Mouse (Mus musculus) MEL (cell line): ENCODE data around the gene Adamtsl1. TPM values are rescaled to one million over a fixed set of nuclear protein-coding genes. Genes with fewer than 3 reads are reported as not detected.

Experiments
- DNase-seq: peaks from one replicate; pipeline ENCODE4 v3.0.0; 2011; ENCODE audit warnings: low read depth, low spot score
- H3K27ac ChIP-seq: 2 replicates; pipeline ENCODE4 v1.5.1; 2012; ENCODE audit warnings: low read depth, mild to moderate bottlenecking, control low read depth, low read length, moderate library complexity; ENCODE audit not compliant: control insufficient read depth
- H3K27me3 ChIP-seq, 2 experiments: fragments of 150-350 bp in 1 of 2; sonication (generic) in 1 of 2; 2 replicates each; pipeline ENCODE4 v1.6.1; 2012; ENCODE audit warnings: low read length in 2 of 2, mild to moderate bottlenecking in 2 of 2, improper control_type of control experiment in 1 of 2, moderate library complexity in 1 of 2; ENCODE audit not compliant: insufficient read depth in 2 of 2, control insufficient read depth in 1 of 2
- H3K36me3 ChIP-seq, 2 experiments: 2 replicates each; pipeline ENCODE4 v1.6.1; 2012 to 2014; ENCODE audit warnings: low read length in 2 of 2, improper control_type of control experiment in 1 of 2, inconsistent platforms in 1 of 2, mild to moderate bottlenecking in 1 of 2; ENCODE audit not compliant: insufficient read depth in 2 of 2, control insufficient read depth in 1 of 2
- H3K4me1 ChIP-seq, 2 experiments: fragments of 150-350 bp in 1 of 2; sonication (generic) in 1 of 2; 2 replicates each; pipeline ENCODE4 v1.6.1; 2012; ENCODE audit warnings: low read length in 2 of 2, improper control_type of control experiment in 1 of 2, mild to moderate bottlenecking in 1 of 2; ENCODE audit not compliant: insufficient read depth in 2 of 2, control insufficient read depth in 1 of 2
- H3K4me3 ChIP-seq, 2 experiments: fragments of 150-350 bp in 1 of 2; sonication (generic) in 1 of 2; 2 replicates each; pipeline ENCODE4 v1.5.1; 2012; ENCODE audit warnings: low read depth in 2 of 2, low read length in 2 of 2, mild to moderate bottlenecking in 2 of 2, moderate library complexity in 2 of 2, control low read depth in 1 of 2, improper control_type of control experiment in 1 of 2; ENCODE audit not compliant: control insufficient read depth in 1 of 2, insufficient read depth in 1 of 2
- H3K79me2 ChIP-seq: 2 replicates; pipeline ENCODE4 v1.6.1; 2012; ENCODE audit warnings: mild to moderate bottlenecking, low read length, moderate library complexity; ENCODE audit not compliant: control insufficient read depth, poor library complexity, insufficient read depth
- H3K9ac ChIP-seq: 2 replicates; pipeline ENCODE4 v1.6.1; 2012; ENCODE audit warnings: low read depth, mild to moderate bottlenecking, control low read depth, low read length, moderate library complexity; ENCODE audit not compliant: control insufficient read depth, poor library complexity, severe bottlenecking
- H3K9me3 ChIP-seq: fragments of 150-350 bp; sonication (generic); replicated peaks from 2 replicates; pipeline ENCODE4 v1.6.1; 2012; ENCODE audit warnings: mild to moderate bottlenecking, low read length, improper control_type of control experiment, moderate library complexity; ENCODE audit not compliant: insufficient read depth
- BHLHE40 ChIP-seq: IDR thresholded peaks from 2 replicates; pipeline ENCODE4 v1.6.1; 2012; ENCODE audit warnings: low read depth, mild to moderate bottlenecking, inconsistent platforms, low read length, improper control_type of control experiment, borderline replicate concordance
- CHD1 ChIP-seq: IDR thresholded peaks from 2 replicates; pipeline ENCODE4 v1.6.1; 2012; ENCODE audit warnings: low read depth, mild to moderate bottlenecking, inconsistent platforms, low read length, improper control_type of control experiment
- CHD2 ChIP-seq: IDR thresholded peaks from 2 replicates; pipeline ENCODE4 v1.6.1; 2011; ENCODE audit warnings: low read length, improper control_type of control experiment
- CTCF ChIP-seq, 3 experiments: IDR thresholded peaks in 2 of 3; conservative IDR thresholded peaks in 1 of 3; 2 replicates each; pipeline ENCODE4 v1.5.1; 2011 to 2012; ENCODE audit warnings: low read length in 3 of 3, low read depth in 2 of 3, mild to moderate bottlenecking in 2 of 3, improper control_type of control experiment in 1 of 3, inconsistent platforms in 1 of 3, mixed read lengths in 1 of 3, moderate library complexity in 1 of 3; ENCODE audit not compliant: control insufficient read depth in 1 of 3, insufficient read depth in 1 of 3, poor library complexity in 1 of 3, severe bottlenecking in 1 of 3
- ELF1 ChIP-seq: IDR thresholded peaks from 2 replicates; pipeline ENCODE4 v1.6.1; 2014; ENCODE audit warnings: low read depth, mild to moderate bottlenecking, inconsistent platforms, low read length, improper control_type of control experiment, moderate library complexity
- EP300 ChIP-seq, 2 experiments: IDR thresholded peaks; 2 replicates each; pipeline ENCODE4 v1.6.1; 2011; ENCODE audit warnings: improper control_type of control experiment in 2 of 2, low read length in 2 of 2, low read depth in 1 of 2, mild to moderate bottlenecking in 1 of 2
- GABPA ChIP-seq: IDR thresholded peaks from 2 replicates; pipeline ENCODE4 v1.6.1; 2012; ENCODE audit warnings: low read depth, mild to moderate bottlenecking, inconsistent platforms, low read length, improper control_type of control experiment, moderate library complexity
- HCFC1 ChIP-seq: IDR thresholded peaks from 2 replicates; pipeline ENCODE4 v1.6.1; 2012; ENCODE audit warnings: low read depth, mild to moderate bottlenecking, inconsistent platforms, low read length, improper control_type of control experiment, moderate library complexity
- MAX ChIP-seq: IDR thresholded peaks from 2 replicates; pipeline ENCODE4 v1.6.1; 2011; ENCODE audit warnings: low read length, improper control_type of control experiment
- MXI1 ChIP-seq: IDR thresholded peaks from 2 replicates; pipeline ENCODE4 v1.6.1; 2011; ENCODE audit warnings: mild to moderate bottlenecking, low read depth, low read length, improper control_type of control experiment
- MYB ChIP-seq: IDR thresholded peaks from 2 replicates; pipeline ENCODE4 v1.6.1; 2011; ENCODE audit warnings: mild to moderate bottlenecking, low read depth, low read length, improper control_type of control experiment
- NELFE ChIP-seq: IDR thresholded peaks from 2 replicates; pipeline ENCODE4 v1.6.1; 2011; ENCODE audit warnings: low read depth, low read length, improper control_type of control experiment
- POLR2AphosphoS5 ChIP-seq: IDR thresholded peaks from 2 replicates; pipeline ENCODE4 v1.6.1; 2012; ENCODE audit warnings: low read depth, borderline replicate concordance, mild to moderate bottlenecking, inconsistent platforms, low read length, moderate library complexity, mixed read lengths
- RAD21 ChIP-seq: IDR thresholded peaks from 2 replicates; pipeline ENCODE4 v1.6.1; 2011; ENCODE audit warnings: mild to moderate bottlenecking, low read depth, low read length, improper control_type of control experiment
- RCOR1 ChIP-seq: IDR thresholded peaks from 2 replicates; pipeline ENCODE4 v1.6.1; 2012; ENCODE audit warnings: low read depth, mild to moderate bottlenecking, inconsistent platforms, low read length, improper control_type of control experiment
- SIN3A ChIP-seq: IDR thresholded peaks from 2 replicates; pipeline ENCODE4 v1.6.1; 2012; ENCODE audit warnings: low read length, improper control_type of control experiment, inconsistent platforms
- SMC3 ChIP-seq: IDR thresholded peaks from 2 replicates; pipeline ENCODE4 v1.6.1; 2011; ENCODE audit warnings: low read depth, low read length, improper control_type of control experiment
- TAL1 ChIP-seq: IDR thresholded peaks from 2 replicates; pipeline ENCODE4 v1.6.1; 2012; ENCODE audit warnings: mild to moderate bottlenecking, inconsistent platforms, low read length, moderate library complexity, mixed read lengths
- TBP ChIP-seq: IDR thresholded peaks from 2 replicates; pipeline ENCODE4 v1.8.0; 2011; ENCODE audit warnings: low read depth, low read length, improper control_type of control experiment
- UBTF ChIP-seq: IDR thresholded peaks from 2 replicates; pipeline ENCODE4 v1.6.1; 2012; ENCODE audit warnings: low read depth, mild to moderate bottlenecking, inconsistent platforms, low read length, improper control_type of control experiment, moderate library complexity, borderline replicate concordance; ENCODE audit not compliant: insufficient read depth
- ZKSCAN1 ChIP-seq: IDR thresholded peaks from 2 replicates; pipeline ENCODE4 v1.6.1; 2012; ENCODE audit warnings: low read depth, mild to moderate bottlenecking, inconsistent platforms, low read length, improper control_type of control experiment, moderate library complexity
- ZNF384 ChIP-seq: IDR thresholded peaks from 2 replicates; pipeline ENCODE4 v1.6.1; 2012; ENCODE audit warnings: low read depth, mild to moderate bottlenecking, inconsistent platforms, low read length, improper control_type of control experiment
- polyA plus RNA-seq, 2 experiments: library from polyadenylated mRNA; stranded (reverse) in 1 of 2; unstranded in 1 of 2; fragments of >175 nt in 1 of 2; fragments of >200 nt in 1 of 2; gene quantifications; 2 replicates each; pipeline versions ENCODE4 v1.2.1 to v1.2.4; 2012; ENCODE audit warnings: low replicate concordance in 2 of 2, low read depth in 1 of 2; ENCODE audit not compliant: insufficient read length in 2 of 2, insufficient read depth in 1 of 2, missing spikeins in 1 of 2
- total RNA-seq: library from RNA; depleted of rRNA; stranded (reverse); fragments of 300-350 nt; gene quantifications from 2 replicates; pipeline ENCODE4 v1.2.3, GENCODE M21; 2012

Adamtsl1 gene
- total and polyA plus RNA-seq, 3 experiments, result not detected

DNA sequence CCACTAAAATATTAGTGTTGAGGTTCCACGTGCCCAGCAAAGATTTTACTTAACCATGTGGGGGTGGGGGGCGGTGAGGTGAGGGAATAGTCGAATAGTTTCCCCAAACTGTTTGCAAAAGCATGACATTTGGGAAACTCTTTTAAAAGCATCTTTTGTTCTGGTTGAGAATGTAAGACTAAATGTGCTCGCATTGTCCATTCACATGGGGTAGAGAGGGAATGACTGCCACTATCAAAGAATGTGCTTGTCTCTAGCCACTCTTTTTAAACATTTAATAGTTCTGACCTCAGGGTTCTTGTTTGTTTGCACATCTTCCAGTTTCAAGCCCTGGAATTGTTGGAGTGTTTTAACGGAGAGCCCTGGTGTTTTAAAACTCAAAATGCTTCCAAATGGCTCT, 764.6 kb downstream of the Adamtsl1 start:
- Histone ChIP-seq H3K4me3 (no peak overlapping the region), H3K27me3 (no peaks in the 10 kb centered on the region; a peak in 1 of 4 replicates), H3K9ac (no peak overlapping the region), H3K27ac (no peak overlapping the region), H3K9me3 (no peaks in the 10 kb centered on the region), H3K36me3 (no peaks in the 10 kb centered on the region), H3K79me2 (no peaks in the 10 kb centered on the region), H3K4me1 (no peaks in the 10 kb centered on the region)
- DNase-seq, result no peak
- no peak for TF ChIP-seq BHLHE40
- no peak for TF ChIP-seq TAL1
- no peak for TF ChIP-seq CHD1
- TF ChIP-seq ZNF384, result no peak
- TF ChIP-seq RCOR1, result no peak
- no peak for TF ChIP-seq MAX
- TF ChIP-seq SMC3, result no peak
- TF ChIP-seq UBTF, result no peak
- no peak for TF ChIP-seq ZKSCAN1
- no peak for TF ChIP-seq NELFE

DNA sequence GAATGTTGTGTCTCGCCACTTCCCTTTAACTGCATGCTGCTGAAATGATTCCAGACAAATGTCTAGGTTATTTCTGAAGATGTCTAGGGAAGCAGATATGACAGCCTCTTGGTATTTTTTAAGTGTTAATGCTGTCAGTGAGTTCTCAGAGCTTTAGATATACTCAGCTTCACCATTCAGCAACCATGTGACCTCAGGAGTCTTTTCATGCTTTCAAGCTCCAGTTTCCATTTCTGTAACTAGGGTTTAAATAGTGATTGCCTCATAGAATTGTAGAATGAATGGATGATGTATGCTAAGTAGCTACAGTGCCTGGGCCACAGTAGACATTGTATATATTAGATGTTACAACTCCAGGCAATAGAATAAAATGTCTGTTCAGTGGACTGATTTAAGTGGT, 772.6 kb downstream of the Adamtsl1 start:
- Histone ChIP-seq H3K4me1 (no peaks in the 10 kb centered on the region), H3K9ac (no peak overlapping the region), H3K27ac (no peak overlapping the region), H3K4me3 (no peak overlapping the region), H3K79me2 (no peaks in the 10 kb centered on the region), H3K27me3 (no peaks in the 10 kb centered on the region)
- TF ChIP-seq MXI1 (no peak), TBP (no peak), MYB (no peak), UBTF (no peak), EP300 (IDR thresholded peaks at IDR 0.05; ENCODE audit: low read depth in 1 of 2, low read length in 2 of 2) (no peak), CTCF (IDR thresholded peaks at IDR 0.05 in 2 of 3, conservative IDR thresholded peaks at IDR 0.05 in 1 of 3; ENCODE audit: control insufficient read depth in 1 of 3, insufficient read depth in 1 of 3, low read depth in 2 of 3, low read length in 3 of 3, poor library complexity in 1 of 3, severe bottlenecking in 1 of 3) (no peak), CHD1 (no peak), POLR2AphosphoS5 (no peak), CHD2 (no peak), ELF1 (no peak), GABPA (no peak), HCFC1 (no peak), TAL1 (no peak), RAD21 (no peak), RCOR1 (no peak), SIN3A (no peak)
- TF ChIP-seq, all 39 proteins: peak for 0
- Histone ChIP-seq H3K9me3 (no peaks in the 10 kb centered on the region), H3K36me3 (no peaks in the 10 kb centered on the region)
- no peak for DNase-seq
